Mouse (Mus musculus) cerebellum, postnatal 14 days (tissue): ENCODE results near the gene Vsig1.

Source experiments
- DNase-seq, 2 experiments: peaks; one replicate each; pipeline ENCODE4 v3.0.0; 2021; ENCODE audit warnings: mixed read lengths in 2 of 2

Vsig1 gene

GRCm38 (mm10) chrX:140907360-140907759 lies at the start of gene Vsig1:
Gene Vsig1, plus strand, starts transcription at chrX:140907608.
- DNase-seq: no peak

DNA sequence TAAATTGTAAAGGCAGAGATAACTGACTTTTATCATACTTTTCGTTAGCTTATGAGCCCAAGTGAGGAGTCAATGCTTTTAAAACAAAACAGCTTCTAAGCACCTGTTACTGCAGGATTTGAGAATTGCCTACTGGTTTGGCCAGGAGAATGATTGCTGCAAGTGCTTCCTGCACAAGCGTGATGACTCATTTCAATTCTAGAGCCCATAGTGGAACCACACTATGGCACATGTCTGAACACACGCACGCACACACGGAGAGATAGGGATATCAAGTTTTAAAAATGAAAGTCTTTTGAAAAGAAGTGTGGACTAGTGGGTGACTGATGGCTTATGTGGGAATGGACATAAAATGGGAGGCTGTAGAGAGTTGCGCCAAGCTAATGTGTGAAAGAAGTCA lies 44.6 kb upstream of the Vsig1 start:
- no peak for DNase-seq

DNA sequence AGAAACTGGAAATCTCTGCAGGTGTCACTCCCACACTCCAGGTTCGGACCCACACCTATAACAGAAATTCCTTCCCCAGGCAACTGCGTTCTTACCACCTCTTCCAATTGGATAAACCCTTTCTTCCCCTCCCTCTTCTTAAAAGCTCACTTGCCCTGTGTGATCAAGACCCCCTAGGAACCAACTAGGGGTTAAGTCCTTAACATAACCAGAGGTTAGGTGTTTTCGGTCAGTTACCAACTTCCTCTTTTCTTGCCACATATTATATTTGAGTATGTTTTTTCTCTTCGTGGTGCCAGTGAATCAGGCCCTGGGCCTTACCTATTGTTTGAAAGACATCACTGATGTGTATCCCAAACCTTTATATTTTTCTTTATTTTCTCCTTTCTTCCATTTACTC lies 44.0 kb upstream of the Vsig1 start:
- no peak for DNase-seq

DNA sequence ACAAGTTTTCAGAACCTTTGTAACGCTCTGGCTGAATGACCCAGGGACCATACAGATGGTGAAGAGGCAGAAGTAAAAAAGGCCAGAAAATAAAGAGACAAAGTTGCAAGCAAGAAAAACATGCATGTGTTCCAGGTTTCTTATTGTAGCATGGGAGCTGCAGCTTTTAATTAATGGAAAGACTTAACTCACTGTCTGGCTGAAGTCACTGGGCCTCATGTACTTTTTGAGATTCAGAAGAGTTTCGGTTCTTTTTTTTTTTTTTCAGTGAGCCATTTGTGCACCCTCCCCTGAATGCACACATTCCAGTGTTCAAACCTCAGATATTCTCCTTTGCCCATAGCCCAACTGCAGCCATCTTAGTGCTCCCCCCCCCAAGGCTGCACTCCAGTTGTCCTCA lies 20.2 kb upstream of the Vsig1 start:
- no peak for DNase-seq

DNA sequence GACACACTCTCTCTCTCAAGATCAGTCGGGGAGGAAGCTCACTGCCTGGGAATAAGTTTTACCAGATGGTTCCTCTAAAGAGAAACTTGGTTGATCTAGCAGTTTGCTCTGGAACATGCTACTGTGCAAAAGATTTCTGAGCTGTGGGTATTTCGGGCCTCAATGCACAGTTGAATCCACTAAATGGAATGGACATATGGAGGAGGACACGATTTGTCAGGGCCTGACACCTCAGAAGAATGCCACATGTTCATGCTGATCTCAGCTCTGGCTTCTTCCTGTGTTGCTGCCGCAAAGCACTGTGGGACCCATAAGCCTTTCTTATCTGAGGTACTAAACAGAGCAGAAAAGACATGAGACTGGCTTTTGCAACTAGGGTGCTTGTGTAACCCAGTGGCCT lies 15.6 kb upstream of the Vsig1 start:
- no peak for DNase-seq

- no peak for DNase-seq
Measured at GRCm38 (mm10) chrX:140903487-140903886, 3.9 kb upstream of the Vsig1 start.

DNA sequence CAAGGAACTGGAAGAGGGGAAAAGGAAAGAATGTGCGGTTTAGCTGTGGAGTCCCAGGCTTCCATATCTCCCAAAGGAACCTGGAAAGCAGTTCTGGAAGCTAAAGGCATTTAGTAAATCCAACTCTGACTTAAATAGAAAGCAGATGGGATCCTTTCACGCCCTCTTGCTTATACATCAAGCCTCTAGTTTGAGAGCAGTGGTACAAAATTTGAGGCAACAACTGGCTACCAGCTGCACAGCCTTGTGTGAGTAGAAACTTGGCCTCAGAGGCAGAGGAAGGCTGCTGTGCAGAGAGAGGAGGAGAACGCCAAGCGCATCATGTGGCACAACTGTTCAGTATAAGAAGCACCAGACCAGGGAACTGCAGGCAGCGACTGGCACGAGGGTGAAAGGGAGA lies 13.9 kb downstream of the Vsig1 start:
- no peak for DNase-seq

DNA sequence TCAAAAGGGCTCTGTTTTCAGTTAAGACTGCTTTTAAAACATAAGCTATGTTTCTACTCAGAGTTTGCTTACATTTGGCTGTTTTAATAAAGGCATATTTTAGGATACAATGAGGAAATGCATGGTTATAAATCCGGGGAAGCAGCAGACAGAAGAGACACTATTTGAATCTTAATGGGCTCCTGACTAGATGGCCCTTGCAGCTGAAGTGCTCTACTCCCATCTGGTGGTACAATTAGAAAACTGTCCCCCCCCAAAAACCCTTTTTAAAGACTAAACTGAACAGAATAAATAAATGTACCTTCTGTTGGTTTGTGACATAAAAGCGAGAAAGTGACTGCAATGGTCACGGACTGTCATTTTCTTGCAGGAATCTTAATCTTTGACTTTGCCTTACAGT lies 24.7 kb downstream of the Vsig1 start:
- peak in 1 of 2 experiments; percentile 3 for DNase-seq

DNA sequence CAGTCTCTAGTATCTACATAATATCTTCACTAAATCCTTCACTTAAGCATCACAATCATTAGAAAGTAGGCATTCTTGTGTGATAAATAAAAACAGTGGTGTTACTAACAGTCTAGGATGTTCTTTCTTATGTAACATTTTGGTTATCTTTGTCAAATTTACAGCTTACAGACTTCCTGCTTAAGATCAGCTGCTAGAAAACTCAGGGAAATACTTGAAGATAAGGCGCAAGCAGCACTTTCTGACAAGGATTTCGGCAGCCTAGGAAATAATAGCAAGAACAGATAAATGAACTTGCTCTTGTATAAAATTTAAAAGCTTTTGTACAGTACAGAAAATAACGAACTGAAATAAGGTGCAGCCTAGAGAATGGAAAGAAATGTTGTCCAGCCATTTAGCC lies 25.9 kb downstream of the Vsig1 start:
- no peak for DNase-seq

DNA sequence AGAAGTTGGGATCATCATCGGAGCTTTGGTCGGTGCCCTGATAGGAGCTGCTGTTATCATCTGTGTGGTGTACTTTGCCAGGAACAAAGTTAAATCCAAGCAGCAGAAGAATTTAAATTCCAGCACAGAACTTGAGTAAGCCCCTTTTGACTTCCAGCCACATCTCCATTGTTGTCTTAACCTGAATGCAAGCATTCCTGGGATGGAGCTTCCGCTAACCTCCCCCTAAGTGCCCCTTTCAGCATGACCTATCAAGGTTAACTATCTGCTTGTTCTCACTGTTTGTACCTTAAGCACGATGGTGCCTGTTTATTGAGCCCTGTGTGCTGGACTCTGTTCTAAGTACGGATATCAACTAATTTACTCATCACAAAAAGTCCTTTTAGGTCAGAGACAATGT lies 28.9 kb downstream of the Vsig1 start:
- no peak for DNase-seq

DNA sequence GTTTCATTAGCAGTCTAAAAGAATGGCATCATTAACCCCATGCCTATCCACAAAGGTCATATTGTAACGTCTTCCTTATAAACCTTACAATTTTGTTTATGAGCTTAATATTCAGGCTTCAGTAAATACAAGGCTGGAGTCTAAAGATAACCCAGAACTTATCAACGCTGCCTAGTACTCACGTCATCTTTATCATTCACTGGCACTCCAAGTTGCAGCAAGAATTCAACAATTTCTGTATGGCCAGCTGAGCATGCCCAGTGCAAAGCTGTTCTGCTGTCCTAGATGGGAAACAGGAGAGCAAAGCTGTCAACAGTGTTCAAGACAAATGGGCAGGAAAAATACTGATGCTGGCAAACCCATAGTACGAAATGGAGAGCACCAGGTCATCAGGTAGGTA lies 46.2 kb downstream of the Vsig1 start:
- DNase-seq: no peak

GRCm38 (mm10) chrX:140956272-140956940 lies 49.0 kb downstream of the Vsig1 start, which contains the start of the genes Psmd10 and Atg4a:
Gene Psmd10, minus strand, starts transcription at chrX:140956728.
Gene Atg4a, plus strand, starts transcription at chrX:140956907.
- peak; percentile 92 to 94 for DNase-seq

DNA sequence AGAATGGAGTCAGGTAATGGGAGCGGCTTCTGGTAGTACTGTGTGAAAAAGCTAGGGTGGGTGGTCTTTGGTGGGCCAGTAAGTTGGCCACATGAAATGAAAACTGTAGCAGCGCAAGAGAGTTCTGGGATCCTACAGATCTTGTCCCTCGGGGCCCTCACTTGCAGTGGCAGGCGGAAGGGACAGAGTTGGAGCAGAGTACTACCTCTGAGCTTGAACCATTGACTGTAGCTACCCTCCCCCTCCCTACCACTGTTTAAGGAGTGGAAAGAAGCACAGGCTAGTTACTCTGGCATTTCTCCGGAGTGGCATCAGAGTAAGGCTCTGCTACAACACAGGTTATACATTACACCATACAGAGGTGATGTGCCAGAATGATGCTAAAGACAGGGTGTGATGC lies 49.6 kb downstream of the Vsig1 start:
- DNase-seq: no peak

DNA sequence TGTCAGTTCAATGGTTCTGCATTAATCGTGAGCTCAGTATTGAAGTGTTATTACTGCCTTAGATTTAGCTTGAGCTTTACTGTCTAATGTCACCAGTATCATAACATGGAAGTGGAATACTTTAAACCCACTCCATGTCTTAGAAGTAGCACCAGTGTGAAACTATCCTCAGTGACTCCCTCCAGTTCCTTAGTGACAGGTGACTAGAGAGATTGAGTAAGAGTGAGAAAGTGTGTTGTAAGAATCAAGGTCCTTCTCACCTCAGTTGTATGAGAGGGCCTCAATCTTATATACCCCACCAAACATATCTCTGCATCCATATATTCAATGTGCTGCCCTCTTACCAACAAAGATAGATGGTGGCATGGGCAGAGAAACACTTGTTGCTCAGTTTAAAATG lies 71.5 kb downstream of the Vsig1 start:
- no peak for DNase-seq

GRCm38 (mm10) chrX:140979546-140979945 lies 72.1 kb downstream of the Vsig1 start:
- DNase-seq: no peak

- DNase-seq: no peak
Measured at GRCm38 (mm10) chrX:140980163-140980562, 72.8 kb downstream of the Vsig1 start.

GRCm38 (mm10) chrX:140983206-140983960 lies 76.0 kb downstream of the Vsig1 start:
- no peak for DNase-seq

DNA sequence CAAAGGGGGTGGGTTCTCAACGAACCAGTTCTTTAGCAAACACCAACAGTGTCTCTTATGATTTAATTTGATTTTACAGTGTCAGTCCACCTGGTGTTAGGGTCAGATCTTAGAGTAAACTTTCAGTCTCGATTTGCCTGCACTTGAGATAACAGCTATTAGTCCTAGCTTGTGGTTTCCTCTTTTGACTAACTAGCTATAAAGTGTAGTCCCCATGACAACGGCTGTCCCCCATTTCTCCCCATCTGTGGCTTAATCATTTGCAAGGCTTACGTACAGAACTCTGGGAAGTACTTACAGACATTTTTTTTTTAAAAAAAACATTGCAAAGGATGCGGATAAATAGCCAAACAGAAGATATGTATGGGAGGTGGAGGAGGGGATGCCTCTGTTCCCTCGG lies 77.4 kb downstream of the Vsig1 start:
- no peak for DNase-seq

DNA sequence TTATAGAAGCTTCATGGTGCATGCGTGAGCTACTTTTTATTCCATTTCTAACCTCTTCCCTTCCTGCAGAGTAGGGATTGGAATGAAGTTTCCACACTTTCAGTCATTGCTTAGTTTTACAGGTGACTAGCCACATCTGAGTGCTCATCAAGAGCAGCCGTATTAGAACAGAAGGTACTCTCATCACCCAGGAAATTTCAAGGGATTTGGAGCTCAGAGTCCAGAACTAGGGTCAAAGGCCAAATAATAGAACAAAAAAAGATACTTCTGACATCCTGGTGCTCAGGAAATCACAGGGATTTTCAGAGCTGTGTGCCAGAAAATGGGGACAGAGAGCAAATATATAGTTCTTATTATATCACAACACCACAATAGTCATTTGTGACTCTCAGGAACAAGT lies 77.8 kb downstream of the Vsig1 start:
- DNase-seq: no peak
